Mouse (Mus musculus) intestine, postnatal 0 days (tissue): ENCODE measurements around the gene Tuba3b. TPM values are rescaled to one million over a fixed set of nuclear protein-coding genes. Genes with fewer than 3 reads are reported as not detected.
A peak's percentile ranks its signal among the peaks of the same experiment; 100 is the strongest.

ENCODE experiments used
- ATAC-seq: fragments of 200-750 bp; cut with Nextera tagmentation; 2 replicates; pipeline ENCODE4 v1.8.0; 2017; ENCODE audit warnings: mild to moderate bottlenecking, moderate TSS enrichment, moderate library complexity
- H3K27ac ChIP-seq: fragments of 300-500 bp; sonication (generic); 2 replicates; pipeline ENCODE4 v1.5.1; 2014; ENCODE audit warnings: mild to moderate bottlenecking, low read depth, low read length, moderate library complexity
- H3K27me3 ChIP-seq: fragments of 300-500 bp; sonication (generic); replicated peaks from 2 replicates; pipeline ENCODE4 v1.6.1; 2014; ENCODE audit warnings: low read length, mixed read lengths; ENCODE audit not compliant: control insufficient read depth, insufficient read depth
- H3K36me3 ChIP-seq: fragments of 300-500 bp; sonication (generic); 2 replicates; pipeline ENCODE4 v1.6.1; 2014; ENCODE audit warnings: mild to moderate bottlenecking, moderate library complexity; ENCODE audit not compliant: control insufficient read depth, insufficient read depth
- H3K4me1 ChIP-seq: fragments of 300-500 bp; sonication (generic); replicated peaks from 2 replicates; pipeline ENCODE4 v1.6.1; 2014; ENCODE audit warnings: antibody characterized with exemption, low read length, mixed read lengths; ENCODE audit not compliant: control insufficient read depth, insufficient read depth
- H3K4me2 ChIP-seq: fragments of 300-500 bp; sonication (generic); replicated peaks from 2 replicates; pipeline ENCODE4 v1.6.1; 2014; ENCODE audit warnings: low read depth, mild to moderate bottlenecking, moderate library complexity
- H3K4me3 ChIP-seq: fragments of 300-500 bp; sonication (generic); 2 replicates; pipeline ENCODE4 v1.5.1; 2014; ENCODE audit warnings: low read depth, low read length
- H3K9ac ChIP-seq: fragments of 300-500 bp; sonication (generic); 2 replicates; pipeline ENCODE4 v1.6.1; 2014; ENCODE audit warnings: mild to moderate bottlenecking, low read depth, low read length
- H3K9me3 ChIP-seq: fragments of 300-500 bp; sonication (generic); 2 replicates; pipeline ENCODE4 v1.6.1; 2016; ENCODE audit warnings: mixed run types; ENCODE audit not compliant: control insufficient read depth
- CTCF ChIP-seq: sonication (generic); IDR thresholded peaks from 2 replicates; pipeline ENCODE4 v1.5.1; 2016; ENCODE audit warnings: low read depth, mild to moderate bottlenecking, control low read depth, antibody characterized with exemption, moderate library complexity
- WGBS: fragments of 180-500 bp; shearing (Covaris S2); extraction: QIAGEN DNeasy Blood & Tissue Kit; methylation state at CpG from one replicate; pipeline ENCODE4 v1.1.7; 2014; 5-methylcytosine and 5-hydroxymethylcytosine counted together
- polyA plus RNA-seq: library from polyadenylated mRNA; unstranded; fragments of >200 nt; fragmentation: Nextera tagmentation; extraction: Ambion mirVana; gene quantifications from 2 replicates; pipeline ENCODE4 v1.2.1, GENCODE M21; 2015

Gene Tuba3b
- polyA plus RNA-seq, 1 experiment from 2014 or later = not detected

DNA sequence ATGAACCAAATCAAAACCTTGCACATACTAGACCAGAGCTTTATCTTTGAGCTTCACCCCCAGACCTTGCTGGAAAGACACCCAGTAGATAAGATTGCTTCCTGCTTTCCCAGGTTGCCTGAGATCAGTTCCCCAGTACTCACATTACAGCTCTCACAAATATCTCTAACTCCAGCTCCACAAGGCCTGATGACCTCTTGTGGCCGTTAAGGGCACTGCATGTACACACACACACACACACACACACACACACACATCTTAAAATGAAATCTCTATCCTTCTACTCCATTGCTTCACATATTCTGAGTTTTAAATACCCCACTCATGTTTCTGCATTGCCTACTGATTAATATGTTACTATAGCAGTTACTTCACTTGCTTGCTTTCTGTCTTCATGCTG is 40.1 kb downstream of the Tuba3b start:
- Histone ChIP-seq H3K9ac (no peak overlapping the region), H3K27ac (no peak overlapping the region), H3K36me3 (no peaks in the 10 kb centered on the region), H3K27me3 (no peaks in the 10 kb centered on the region), H3K4me1 (no peaks in the 10 kb centered on the region), H3K4me3 (no peak overlapping the region), H3K4me2 (no peak overlapping the region), H3K9me3 (no peaks in the 10 kb centered on the region)
- ATAC-seq = no peak
- WGBS = 91% methylated on average over 1 of the region's 1 CpGs
- peak; percentile 46 for TF ChIP-seq CTCF

DNA sequence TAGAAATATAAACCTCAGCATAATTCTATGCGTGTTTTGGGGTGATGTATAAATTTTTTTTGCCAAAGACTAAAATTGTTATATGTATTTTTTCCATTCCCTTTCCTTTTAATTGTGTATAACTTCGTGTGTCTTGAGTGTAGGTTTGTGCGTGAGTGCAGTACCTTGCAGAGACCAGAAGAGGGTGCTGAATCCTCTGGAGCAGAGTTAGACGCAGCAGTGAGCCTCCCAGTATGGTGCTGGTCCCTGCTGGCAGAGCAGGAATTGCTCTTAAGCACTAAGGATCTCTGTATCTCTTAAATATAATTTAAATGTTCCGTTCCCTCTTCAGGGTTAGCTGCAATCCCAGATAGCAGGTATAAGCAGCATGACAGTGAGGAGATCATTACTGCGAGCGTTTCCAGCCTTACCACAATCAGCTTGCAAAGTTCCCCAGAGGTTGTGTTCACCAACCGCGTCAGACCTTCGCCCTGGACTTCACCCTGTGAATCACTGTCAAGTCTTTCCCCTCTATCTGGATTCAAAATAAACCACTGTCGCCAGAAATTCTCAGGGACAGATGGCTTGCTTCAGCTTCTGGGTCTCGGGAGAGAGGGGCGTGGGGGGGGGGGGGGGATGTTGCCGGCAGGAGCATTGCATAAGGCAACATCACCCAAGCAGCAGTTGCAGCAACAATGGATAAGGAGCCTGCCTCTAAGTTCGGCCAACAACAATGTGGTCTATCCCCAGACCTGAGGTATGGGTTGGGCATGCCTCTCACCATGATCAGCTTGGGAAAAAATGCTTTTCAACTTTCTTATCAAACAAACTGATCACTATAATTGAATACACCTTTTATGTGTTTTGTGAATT is 41.4 kb downstream of the Tuba3b start:
- H3K9me3 ChIP-seq = no peaks in the 10 kb centered on the region
- WGBS = 73% methylated on average over 15 of the region's 15 CpGs
- peak; percentile 47 for TF ChIP-seq CTCF
- no peak overlapping the region for H3K27ac ChIP-seq
- H3K4me2 ChIP-seq = no peak overlapping the region
- no peaks in the 10 kb centered on the region for H3K27me3 ChIP-seq
- no peaks in the 10 kb centered on the region for H3K36me3 ChIP-seq
- H3K9ac ChIP-seq = no peak overlapping the region
- H3K4me1 ChIP-seq = no peaks in the 10 kb centered on the region
- no peak overlapping the region for H3K4me3 ChIP-seq
- ATAC-seq = no peak

DNA sequence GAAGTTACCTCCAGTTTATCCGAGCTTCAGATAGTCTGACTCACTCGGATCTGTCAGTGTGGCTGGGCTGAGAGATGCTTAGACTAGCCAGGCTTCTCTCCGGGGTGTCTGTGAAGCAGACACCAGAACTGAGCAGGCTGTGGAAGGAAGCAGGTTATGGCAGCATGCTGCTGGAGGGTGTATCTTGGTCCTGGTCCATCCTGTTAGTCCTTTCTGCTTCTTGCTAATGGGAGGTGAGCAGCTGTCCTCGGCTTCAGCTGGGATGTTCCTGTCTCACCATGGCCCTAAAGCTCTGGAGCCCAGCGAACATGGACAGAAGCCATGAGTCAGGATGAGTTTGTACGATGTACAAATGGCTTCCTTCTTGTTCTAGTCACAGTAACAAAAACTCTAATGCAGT is 43.6 kb downstream of the Tuba3b start:
- no peaks in the 10 kb centered on the region for H3K36me3 ChIP-seq
- H3K27me3 ChIP-seq = no peaks in the 10 kb centered on the region
- H3K4me1 ChIP-seq = no peaks in the 10 kb centered on the region
- no peak overlapping the region for H3K4me3 ChIP-seq
- 70% methylated on average over 6 of the region's 6 CpGs for WGBS
- H3K27ac ChIP-seq = no peak overlapping the region
- no peak overlapping the region for H3K9ac ChIP-seq
- ATAC-seq = no peak
- no peak for TF ChIP-seq CTCF
- no peaks in the 10 kb centered on the region for H3K9me3 ChIP-seq
- H3K4me2 ChIP-seq = no peak overlapping the region

DNA sequence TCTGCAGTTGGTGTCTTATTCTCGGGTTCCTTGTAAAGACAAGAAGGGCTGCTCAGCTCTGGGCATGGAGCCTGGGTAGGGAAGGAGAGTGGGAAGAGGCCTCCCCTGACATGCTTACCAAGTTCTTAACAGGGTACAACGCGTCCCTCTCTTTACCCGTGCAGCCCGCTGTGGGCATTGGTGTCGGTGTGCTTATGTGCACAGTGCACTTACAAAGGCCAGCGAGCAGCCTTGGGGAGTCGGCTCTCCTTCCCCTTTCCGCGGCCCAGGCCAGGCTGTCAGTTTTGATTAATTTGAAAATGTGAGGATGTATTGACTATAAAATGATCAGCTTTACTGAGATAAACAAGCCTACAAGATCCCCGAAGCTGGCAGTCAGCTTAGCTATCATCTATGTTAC is 45.4 kb downstream of the Tuba3b start:
- Histone ChIP-seq H3K27me3 (no peaks in the 10 kb centered on the region), H3K27ac (no peak overlapping the region), H3K9me3 (0 out of 2 replicates have a peak, but pooled peaks cover 3% of the 10 kb centered on the region), H3K4me1 (no peaks in the 10 kb centered on the region), H3K4me2 (no peak overlapping the region), H3K4me3 (no peak overlapping the region), H3K36me3 (no peaks in the 10 kb centered on the region), H3K9ac (no peak overlapping the region)
- ATAC-seq = no peak
- WGBS = 70% methylated on average over 11 of the region's 11 CpGs
- no peak for TF ChIP-seq CTCF

DNA sequence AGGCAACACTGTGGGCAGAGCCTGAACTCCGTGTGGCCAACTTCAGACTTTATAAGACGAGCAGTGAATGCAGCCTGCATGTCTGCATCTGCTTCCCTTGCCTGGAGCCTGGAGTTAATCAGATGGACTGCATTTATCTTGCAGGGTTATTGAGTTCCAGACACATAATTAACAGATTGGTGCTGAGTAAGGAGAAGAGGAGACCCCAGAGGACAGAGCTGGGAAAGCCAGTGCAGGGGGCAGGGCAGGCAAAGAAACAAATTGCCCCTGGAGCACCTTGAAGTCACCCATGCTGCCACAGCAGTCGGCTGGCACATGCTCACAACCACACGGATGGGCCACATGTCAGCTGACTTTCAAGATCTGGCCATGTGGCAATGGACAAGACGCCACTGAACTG is 48.7 kb downstream of the Tuba3b start:
- H3K9ac ChIP-seq = no peak overlapping the region
- H3K4me1 ChIP-seq = no peaks in the 10 kb centered on the region
- H3K9me3 ChIP-seq = 0 out of 2 replicates have a peak, but pooled peaks cover 7% of the 10 kb centered on the region
- no peak for ATAC-seq
- H3K4me2 ChIP-seq = no peak overlapping the region
- no peaks in the 10 kb centered on the region for H3K36me3 ChIP-seq
- no peak overlapping the region for H3K27ac ChIP-seq
- no peak overlapping the region for H3K4me3 ChIP-seq
- H3K27me3 ChIP-seq = no peaks in the 10 kb centered on the region
- TF ChIP-seq CTCF = no peak
- WGBS = 69% methylated on average over 5 of the region's 5 CpGs

DNA sequence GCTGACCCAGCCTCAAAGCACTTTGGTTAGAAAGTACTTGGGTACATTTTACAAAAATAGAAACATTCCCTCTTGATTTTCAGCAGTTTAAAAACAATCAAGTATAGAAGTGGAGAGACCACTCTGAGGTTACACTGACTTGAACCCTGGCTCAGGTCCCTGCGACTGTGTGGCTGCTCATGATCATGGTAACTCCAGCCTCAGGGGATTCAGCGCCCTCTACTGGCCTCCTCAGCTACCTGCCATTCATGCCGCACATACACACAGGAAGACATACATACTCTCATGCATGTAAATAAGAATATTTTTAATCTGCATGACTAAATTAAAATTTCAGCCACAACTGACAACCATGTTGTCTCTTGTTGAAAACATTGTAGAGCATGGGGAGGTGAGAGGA is 50.2 kb downstream of the Tuba3b start:
- no peak overlapping the region for H3K9ac ChIP-seq
- no peak overlapping the region for H3K4me2 ChIP-seq
- no peaks in the 10 kb centered on the region for H3K4me1 ChIP-seq
- no peaks in the 10 kb centered on the region for H3K36me3 ChIP-seq
- no peak overlapping the region for H3K4me3 ChIP-seq
- TF ChIP-seq CTCF = no peak
- no peaks in the 10 kb centered on the region for H3K27me3 ChIP-seq
- H3K27ac ChIP-seq = no peak overlapping the region
- ATAC-seq = no peak
- WGBS = 84% methylated on average over 3 of the region's 3 CpGs
- H3K9me3 ChIP-seq = 0 out of 2 replicates have a peak, but pooled peaks cover 7% of the 10 kb centered on the region
